Mouse (Mus musculus): ENCODE measurements around the gene Cacul1. TPM values are rescaled to one million over a fixed set of nuclear protein-coding genes. Genes with fewer than 3 reads are reported as not detected.

Cacul1 gene
- total RNA-seq, 2 experiments from 2014 or later = 50.2 to 51.8 TPM

Small RNA genes within 50 kb of the gene (microRNA-seq; reads per million reads assigned to microRNA genes)
- gene Gm25238 = 0 reads per million in 2 experiments

Other genes starting within 250 kb of the Cacul1 start
- gene Prlhr, start 112.7 kb downstream of the Cacul1 start, total RNA-seq (2021) = under 1 TPM in 1 of 2 experiments, not detected in 1; 0.27 TPM
- 10 to 100 TPM; 22.8 to 23.6 TPM for gene Nanos1, start 175.0 kb upstream of the Cacul1 start, total RNA-seq (2021)
- gene Eif3a, start 209.6 kb upstream of the Cacul1 start, total RNA-seq (2021) = 100 to 1,000 TPM; 103 to 110 TPM
- gene Fam45a, start 230.6 kb upstream of the Cacul1 start, total RNA-seq (2021) = 10 to 100 TPM; 34.6 to 42.1 TPM